Mouse (Mus musculus) lung, embryonic 14.5 days (tissue): ENCODE measurements around the gene Fryl. TPM values are rescaled to one million over a fixed set of nuclear protein-coding genes. Genes with fewer than 3 reads are reported as not detected.

Source experiments
- ATAC-seq: fragments of 200-750 bp; cut with Nextera tagmentation; 2 replicates; pipeline ENCODE4 v1.8.0; 2017; ENCODE audit warnings: mild to moderate bottlenecking, moderate TSS enrichment, moderate library complexity; ENCODE audit not compliant: insufficient read depth
- DNase-seq: peaks from one replicate; pipeline ENCODE4 v3.0.0-alpha.2; 2015
- H3K27ac ChIP-seq: fragments of 300-500 bp; sonication (generic); 2 replicates; pipeline ENCODE4 v1.5.1; 2014; ENCODE audit warnings: low read depth, mild to moderate bottlenecking, moderate library complexity
- H3K27me3 ChIP-seq: fragments of 300-500 bp; sonication (generic); 2 replicates; pipeline ENCODE4 v1.6.1; 2014; ENCODE audit warnings: low read length, control low read depth; ENCODE audit not compliant: insufficient read depth
- H3K36me3 ChIP-seq: fragments of 300-500 bp; sonication (generic); 2 replicates; pipeline ENCODE4 v1.6.1; 2014; ENCODE audit warnings: control low read depth; ENCODE audit not compliant: insufficient read depth
- H3K4me1 ChIP-seq: fragments of 300-500 bp; sonication (generic); 2 replicates; pipeline ENCODE4 v1.6.1; 2014; ENCODE audit warnings: antibody characterized with exemption, control low read depth; ENCODE audit not compliant: insufficient read depth
- H3K4me2 ChIP-seq: fragments of 300-500 bp; sonication (generic); 2 replicates; pipeline ENCODE4 v1.6.1; 2014; ENCODE audit warnings: mild to moderate bottlenecking
- H3K4me3 ChIP-seq: fragments of 300-500 bp; sonication (generic); 2 replicates; pipeline ENCODE4 v1.5.1; 2014; ENCODE audit warnings: low read depth, low read length
- H3K9ac ChIP-seq: fragments of 300-500 bp; sonication (generic); 2 replicates; pipeline ENCODE4 v1.6.1; 2014
- H3K9me3 ChIP-seq: fragments of 300-500 bp; sonication (generic); 2 replicates; pipeline ENCODE4 v1.6.1; 2016; ENCODE audit warnings: low read depth, low read length, control low read depth
- CTCF ChIP-seq: IDR thresholded peaks from 2 replicates; pipeline ENCODE4 v1.5.1; 2016; ENCODE audit warnings: antibody characterized with exemption, low read depth
- WGBS: fragments of 180-500 bp; shearing (Covaris S2); extraction: QIAGEN DNeasy Blood & Tissue Kit; methylation state at CpG from one replicate; pipeline ENCODE4 v1.1.7; 2014; 5-methylcytosine and 5-hydroxymethylcytosine counted together
- polyA plus RNA-seq: library from polyadenylated mRNA; unstranded; fragments of >200 nt; fragmentation: Nextera tagmentation; extraction: Ambion mirVana; gene quantifications from 2 replicates; pipeline ENCODE4 v1.2.1, GENCODE M21; 2014

The Fryl gene
- polyA plus RNA-seq, 1 experiment from 2014 or later, result 22.6 TPM

DNA sequence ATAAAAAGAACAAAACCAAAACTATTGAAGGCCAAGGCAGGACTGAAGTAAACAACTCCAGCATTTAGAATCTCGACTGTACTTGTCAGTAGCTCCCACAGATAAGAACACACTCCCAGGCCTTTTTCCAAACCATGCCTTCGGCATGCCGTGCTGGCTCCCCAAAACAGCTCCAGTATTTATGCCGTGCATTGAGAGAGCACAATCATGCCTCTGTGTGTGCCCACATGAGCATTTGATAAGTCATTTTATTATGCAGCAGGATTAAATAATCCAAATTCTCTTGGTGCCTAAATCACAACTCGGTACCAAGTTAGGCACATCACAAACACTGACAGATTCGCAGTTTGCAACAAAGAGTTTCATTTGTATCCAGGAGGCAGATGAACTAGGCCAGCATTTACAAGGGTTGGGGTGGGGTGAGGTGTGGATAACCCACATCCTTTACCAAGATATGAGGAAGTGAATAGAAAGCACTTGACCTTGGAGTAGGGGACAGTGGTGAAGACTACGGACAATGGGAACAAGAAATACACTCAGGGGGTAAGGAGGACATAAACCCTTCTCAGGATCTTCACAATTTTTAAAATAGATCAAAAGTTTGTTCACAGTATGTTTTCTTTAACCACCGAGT is 50.3 kb downstream of the Fryl start:
- WGBS, result 64% methylated on average over 8 of the region's 8 CpGs
- no peak overlapping the region for H3K9ac ChIP-seq
- no peaks in the 10 kb centered on the region; the same call in 1 of the 2 replicates for H3K36me3 ChIP-seq
- H3K9me3 ChIP-seq, result no peaks in the 10 kb centered on the region
- H3K27me3 ChIP-seq, result no peaks in the 10 kb centered on the region
- H3K4me2 ChIP-seq, result no peak overlapping the region
- DNase-seq (no peak), ATAC-seq (no peak)
- H3K4me3 ChIP-seq, result no peak overlapping the region
- no peaks in the 10 kb centered on the region for H3K4me1 ChIP-seq
- TF ChIP-seq CTCF, result no peak
- H3K27ac ChIP-seq, result no peak overlapping the region; the same call in 1 of the 2 replicates

DNA sequence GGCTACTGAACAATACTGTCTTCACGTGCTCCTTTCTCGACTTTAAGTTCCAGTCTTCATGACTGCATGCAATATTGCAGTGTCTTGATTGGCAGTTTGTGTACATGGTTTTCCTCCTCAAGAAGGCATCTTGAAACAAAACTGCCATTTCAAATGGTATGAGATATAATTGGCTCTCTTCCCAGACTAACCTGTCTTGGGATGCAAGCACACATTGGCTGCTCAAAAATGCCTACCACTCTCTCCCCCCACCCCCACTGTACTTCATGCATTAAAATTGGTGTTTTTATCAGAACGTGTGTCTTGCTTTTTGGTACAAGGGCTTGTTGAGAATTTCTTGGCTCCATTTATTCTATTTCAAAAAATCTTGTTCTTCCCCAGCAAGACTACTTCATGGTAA is 51.4 kb downstream of the Fryl start:
- 72% methylated on average over 3 of the region's 3 CpGs for WGBS
- TF ChIP-seq CTCF, result no peak
- no peak overlapping the region for H3K4me3 ChIP-seq
- H3K27me3 ChIP-seq, result no peaks in the 10 kb centered on the region
- no peaks in the 10 kb centered on the region for H3K36me3 ChIP-seq
- no peak overlapping the region for H3K27ac ChIP-seq
- no peak for DNase-seq
- no peaks in the 10 kb centered on the region for H3K4me1 ChIP-seq
- H3K4me2 ChIP-seq, result no peak overlapping the region
- no peaks in the 10 kb centered on the region for H3K9me3 ChIP-seq
- H3K9ac ChIP-seq, result no peak overlapping the region
- ATAC-seq, result no peak

DNA sequence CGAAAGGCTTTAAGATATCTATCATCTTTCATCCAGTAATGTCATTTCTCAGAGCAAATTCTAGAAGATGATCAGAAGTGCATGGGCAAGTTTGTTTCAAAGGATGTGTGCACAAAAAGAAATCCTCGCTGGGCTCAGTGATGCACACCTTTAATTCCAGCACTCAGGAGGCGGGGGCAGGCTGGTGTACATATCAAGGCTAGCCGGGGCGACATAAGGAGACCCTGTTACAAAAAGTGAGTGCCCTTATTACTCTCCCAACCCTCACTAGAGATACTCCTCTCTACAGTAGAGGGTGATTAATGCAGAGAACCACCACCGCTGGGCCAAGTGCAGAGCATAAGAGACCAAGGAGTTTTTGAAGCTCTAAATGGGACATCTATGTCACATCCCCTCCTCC is 53.9 kb downstream of the Fryl start:
- no peak for TF ChIP-seq CTCF
- Histone ChIP-seq H3K4me1 (no peaks in the 10 kb centered on the region), H3K36me3 (no peaks in the 10 kb centered on the region), H3K4me2 (no peak overlapping the region), H3K27ac (no peak overlapping the region), H3K9ac (no peak overlapping the region), H3K9me3 (no peaks in the 10 kb centered on the region; the same call in 1 of the 2 replicates), H3K27me3 (no peaks in the 10 kb centered on the region), H3K4me3 (no peak overlapping the region)
- 89% methylated on average over 6 of the region's 6 CpGs for WGBS
- DNase-seq (no peak), ATAC-seq (no peak)

- ATAC-seq (no peak), DNase-seq (no peak)
- no peak overlapping the region for H3K27ac ChIP-seq
- H3K27me3 ChIP-seq, result no peaks in the 10 kb centered on the region
- no peak overlapping the region for H3K4me3 ChIP-seq
- H3K36me3 ChIP-seq, result no peaks in the 10 kb centered on the region
- no peak for TF ChIP-seq CTCF
- no peak overlapping the region for H3K9ac ChIP-seq
- H3K4me1 ChIP-seq, result no peaks in the 10 kb centered on the region
- no peak overlapping the region for H3K4me2 ChIP-seq
- WGBS, result 85% methylated on average over 8 of the region's 8 CpGs
- no peaks in the 10 kb centered on the region; the same call in 1 of the 2 replicates for H3K9me3 ChIP-seq
Observed at GRCm38 (mm10) chr5:73202077-73202476, 54.3 kb downstream of the Fryl start.

DNA sequence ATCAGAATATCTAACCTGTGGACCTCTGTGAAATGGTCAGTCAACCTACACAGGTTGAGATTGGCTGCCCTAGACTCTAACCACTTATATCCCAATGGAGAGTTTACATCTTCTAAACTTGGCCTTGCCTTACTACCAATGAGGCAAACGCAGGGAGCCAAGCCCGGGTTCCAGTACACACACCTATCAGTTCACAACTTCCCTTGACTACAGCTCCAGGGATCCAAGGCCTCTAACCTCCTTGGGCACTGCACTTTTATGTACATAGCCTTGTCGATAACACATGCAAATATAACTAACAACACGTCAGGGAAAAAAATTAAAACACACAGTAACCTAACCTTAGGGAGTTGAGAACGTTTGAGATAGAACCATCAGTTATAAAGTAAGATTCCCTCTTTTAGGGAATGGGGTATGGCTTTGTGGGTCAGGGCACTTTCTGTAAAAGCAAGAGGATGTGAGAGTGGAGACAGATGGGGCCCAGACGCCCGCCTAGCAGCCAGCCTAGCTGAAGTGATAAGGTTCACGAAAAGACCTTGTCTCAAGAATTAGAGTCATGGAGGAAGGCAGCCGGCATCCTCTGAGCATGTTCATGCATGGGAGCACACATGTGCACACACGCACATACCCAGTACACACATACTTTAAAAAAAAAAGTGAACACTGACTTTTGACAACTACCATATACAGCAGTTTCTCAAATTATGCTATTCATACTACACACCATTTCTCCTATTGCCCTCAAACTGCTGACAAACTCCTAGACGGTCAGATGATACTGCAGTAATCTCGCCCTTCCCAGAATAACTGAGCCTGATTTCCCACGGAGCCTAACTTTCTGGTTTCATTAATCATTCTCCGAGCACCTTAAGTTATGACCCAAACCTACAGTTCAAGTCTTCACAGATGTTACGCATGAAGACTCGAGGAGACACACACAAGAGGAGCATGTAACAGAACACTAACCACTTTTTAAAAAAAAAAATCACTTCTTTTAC is 55.7 kb downstream of the Fryl start:
- 62% methylated on average over 16 of the region's 16 CpGs for WGBS
- Histone ChIP-seq H3K27me3 (no peaks in the 10 kb centered on the region), H3K27ac (no peak overlapping the region), H3K4me2 (no peak overlapping the region), H3K4me1 (no peaks in the 10 kb centered on the region), H3K4me3 (no peak overlapping the region), H3K36me3 (no peaks in the 10 kb centered on the region), H3K9me3 (no peaks in the 10 kb centered on the region; the same call in 1 of the 2 replicates), H3K9ac (no peak overlapping the region)
- DNase-seq (no peak), ATAC-seq (no peak)
- TF ChIP-seq CTCF, result no peak

DNA sequence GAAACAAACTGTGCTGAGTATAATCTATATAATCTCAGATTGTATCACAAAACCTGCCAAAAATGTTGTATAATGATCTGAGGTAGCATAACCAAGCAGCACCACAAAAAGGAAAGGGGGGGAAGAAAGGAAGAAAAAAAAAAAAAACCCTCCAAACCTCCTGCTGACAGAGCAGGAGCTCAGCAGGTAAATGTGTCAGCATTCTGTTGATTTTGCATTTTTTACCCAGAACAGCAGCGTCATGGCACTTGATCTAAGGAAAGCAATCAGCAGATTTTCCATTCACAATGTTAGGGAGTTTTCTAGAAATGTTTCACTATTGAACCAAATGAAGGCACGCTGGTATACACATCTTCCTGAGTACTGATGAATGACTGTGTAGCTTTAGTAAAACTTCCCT is 56.8 kb downstream of the Fryl start:
- H3K27me3 ChIP-seq, result no peaks in the 10 kb centered on the region
- H3K4me1 ChIP-seq, result no peaks in the 10 kb centered on the region
- H3K27ac ChIP-seq, result no peak overlapping the region
- no peak for DNase-seq
- H3K36me3 ChIP-seq, result no peaks in the 10 kb centered on the region
- no peak overlapping the region for H3K4me3 ChIP-seq
- no peak for TF ChIP-seq CTCF
- H3K9me3 ChIP-seq, result no peaks in the 10 kb centered on the region; the same call in 1 of the 2 replicates
- 73% methylated on average over 2 of the region's 2 CpGs for WGBS
- H3K4me2 ChIP-seq, result no peak overlapping the region
- H3K9ac ChIP-seq, result no peak overlapping the region
- ATAC-seq, result no peak

DNA sequence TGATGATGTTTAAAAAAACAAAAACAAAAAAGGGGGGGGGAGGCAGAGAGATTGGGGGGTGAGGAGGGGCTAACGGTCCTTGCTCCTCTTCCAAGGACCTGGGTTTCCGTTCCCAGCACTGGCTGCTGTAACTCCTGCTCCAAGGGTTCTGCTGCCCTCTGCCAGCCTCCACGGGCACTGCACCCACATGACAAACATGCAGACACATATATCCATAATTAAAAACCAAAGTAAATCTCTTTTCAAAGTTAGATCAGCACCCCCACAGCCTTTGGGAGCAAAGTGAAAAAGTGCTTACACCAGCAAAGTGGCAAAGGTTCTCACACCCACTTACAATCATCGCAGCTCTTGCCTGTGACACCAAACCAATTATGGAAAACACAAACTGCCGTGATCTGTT is 57.7 kb downstream of the Fryl start:
- Histone ChIP-seq H3K9ac (no peak overlapping the region), H3K9me3 (no peaks in the 10 kb centered on the region; the same call in 1 of the 2 replicates), H3K4me2 (no peak overlapping the region), H3K27ac (no peak overlapping the region), H3K36me3 (no peaks in the 10 kb centered on the region), H3K4me3 (no peak overlapping the region), H3K4me1 (no peaks in the 10 kb centered on the region), H3K27me3 (no peaks in the 10 kb centered on the region)
- WGBS, result 85% methylated on average over 5 of the region's 5 CpGs
- 0 out of 2 replicates have a peak, but pooled peaks have one; percentile 24 for TF ChIP-seq CTCF
- ATAC-seq (no peak), DNase-seq (no peak)
